Mouse (Mus musculus): Measurements from ENCODE around the gene 4930562C15Rik. TPM values are rescaled to one million over a fixed set of nuclear protein-coding genes. Genes with fewer than 3 reads are reported as not detected.

The 4930562C15Rik gene
- polyA plus RNA-seq, 1 experiment: not detected

DNA sequence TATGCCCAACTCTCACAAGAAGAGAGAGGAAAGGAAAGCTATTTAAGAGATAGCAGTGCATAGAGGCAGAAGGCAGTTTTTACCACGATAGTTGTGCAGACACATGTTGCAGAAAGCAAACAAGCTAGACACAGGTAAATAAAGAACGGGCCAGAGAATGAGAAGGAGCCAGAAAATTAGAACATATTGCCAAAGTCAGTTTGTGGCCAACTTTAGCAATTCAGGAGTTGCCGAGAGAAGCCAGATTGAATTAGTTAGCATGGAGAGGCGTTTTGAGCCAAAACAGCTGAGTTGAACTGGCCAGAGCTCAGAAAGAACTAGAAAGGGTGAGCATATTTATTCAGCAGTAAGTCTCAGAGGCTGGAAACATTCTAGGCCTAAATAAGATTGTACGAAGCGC is 57.0 kb downstream of the 4930562C15Rik start:
- peaks cover 33% of the 10 kb centered on the region for H3K4me1 ChIP-seq (ENCODE audit: control insufficient read depth, insufficient read depth, insufficient read length, low read length)
- H3K27ac ChIP-seq (ENCODE audit: insufficient read depth, low read depth, low read length): no peak overlapping the region
- H3K4me3 ChIP-seq (ENCODE audit: low read depth, low read length): no peak overlapping the region
- H3K27me3 ChIP-seq (ENCODE audit: control insufficient read depth, insufficient read depth, low read length): no peaks in the 10 kb centered on the region
- peaks cover 8% of the 10 kb centered on the region for H3K36me3 ChIP-seq (ENCODE audit: control insufficient read depth, insufficient read depth, low read length)
- WGBS: 86% methylated on average over 6 of the region's 6 CpGs
- TF ChIP-seq CTCF (IDR thresholded peaks at IDR 0.05; ENCODE audit: extremely low read depth, insufficient read length, insufficient replicate concordance, low read depth, low read length) (no peak), POLR2A (IDR thresholded peaks at IDR 0.05; ENCODE audit: low read depth, low read length) (no peak)

DNA sequence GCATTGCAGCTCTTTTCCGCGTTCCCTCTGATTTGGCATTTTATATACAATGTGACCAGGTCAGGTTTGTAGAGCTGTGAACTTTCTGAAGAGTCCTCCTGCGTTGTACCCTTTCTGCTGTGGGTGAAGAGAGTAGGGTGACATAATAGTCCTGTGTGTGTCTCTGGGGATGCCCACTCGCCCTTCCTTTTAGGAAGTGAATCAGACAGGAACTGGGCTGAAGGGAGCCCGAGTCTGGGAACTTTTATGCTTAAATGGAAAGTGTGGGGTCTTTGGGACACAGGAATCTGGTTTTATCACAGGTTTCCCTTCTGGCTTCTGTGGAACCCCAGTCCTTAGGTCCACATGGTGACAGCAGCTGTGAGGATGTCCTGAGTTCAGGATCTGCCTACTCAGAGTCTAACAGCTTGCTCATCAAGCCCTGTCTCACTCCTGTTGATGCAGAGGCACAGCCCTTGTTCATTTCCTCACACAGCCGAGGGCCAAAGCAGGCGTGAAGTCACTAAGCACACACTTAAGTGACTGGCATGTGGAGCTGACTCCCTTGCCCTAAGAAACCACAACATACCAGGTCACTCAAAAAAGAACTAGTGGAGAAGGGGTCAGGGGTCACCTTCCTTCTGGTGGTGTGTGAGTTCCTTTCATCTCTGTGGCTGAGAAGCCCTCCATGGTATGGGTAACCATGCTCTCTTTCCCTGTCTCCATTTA is 59.1 kb downstream of the 4930562C15Rik start:
- H3K27ac ChIP-seq (ENCODE audit: insufficient read depth, low read depth, low read length): no peak overlapping the region
- H3K27me3 ChIP-seq (ENCODE audit: control insufficient read depth, insufficient read depth, low read length): no peaks in the 10 kb centered on the region
- 80% methylated on average over 7 of the region's 7 CpGs for WGBS
- peaks cover 31% of the 10 kb centered on the region for H3K4me1 ChIP-seq (ENCODE audit: control insufficient read depth, insufficient read depth, insufficient read length, low read length)
- H3K4me3 ChIP-seq (ENCODE audit: low read depth, low read length): no peak overlapping the region
- H3K36me3 ChIP-seq (ENCODE audit: control insufficient read depth, insufficient read depth, low read length): peaks cover 11% of the 10 kb centered on the region
- TF ChIP-seq CTCF (IDR thresholded peaks at IDR 0.05; ENCODE audit: extremely low read depth, insufficient read length, insufficient replicate concordance, low read depth, low read length) (no peak), POLR2A (IDR thresholded peaks at IDR 0.05; ENCODE audit: low read depth, low read length) (no peak)

DNA sequence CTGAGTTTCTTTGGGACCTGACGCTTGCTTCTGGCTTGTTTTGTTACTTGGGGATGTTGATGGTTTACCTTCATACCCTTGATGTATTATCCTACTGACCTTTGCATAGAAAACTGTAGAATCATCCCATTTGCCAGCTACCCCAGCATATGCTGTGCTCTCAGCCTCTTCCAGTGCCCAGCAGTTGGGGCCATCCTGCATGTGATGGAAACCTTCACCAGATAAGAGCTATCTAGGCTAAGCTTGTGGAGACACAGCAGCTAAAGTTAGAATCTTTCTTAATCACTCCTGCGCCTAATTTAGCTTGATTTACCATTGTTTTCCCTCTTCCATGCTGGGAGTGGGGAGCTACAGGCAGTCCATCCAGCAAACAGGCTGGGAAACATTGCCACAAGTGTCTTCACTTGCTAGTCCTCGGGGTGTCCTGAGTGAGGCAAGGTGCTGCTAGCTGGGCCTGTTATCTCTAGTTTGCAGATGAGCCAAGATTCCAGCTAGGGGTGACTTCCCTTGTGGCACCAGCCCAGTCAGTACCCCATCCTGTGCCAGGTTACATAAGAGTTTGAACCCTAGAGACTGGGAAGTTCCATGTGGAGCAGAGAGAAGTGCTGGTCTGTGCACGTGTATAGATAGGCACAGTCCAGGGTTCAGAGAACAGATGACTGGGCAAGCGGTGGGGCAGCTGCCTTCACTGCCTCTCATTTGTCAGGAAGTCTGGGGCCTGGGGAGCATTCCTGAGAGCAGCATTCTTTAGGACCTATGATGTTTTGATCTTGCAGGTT is 61.2 kb downstream of the 4930562C15Rik start:
- Histone ChIP-seq H3K4me1 (ENCODE audit: control insufficient read depth, insufficient read depth, insufficient read length, low read length) (peaks cover 29% of the 10 kb centered on the region), H3K27ac (ENCODE audit: insufficient read depth, low read depth, low read length) (peak overlapping the region; percentile 77), H3K36me3 (ENCODE audit: control insufficient read depth, insufficient read depth, low read length) (peaks cover 6% of the 10 kb centered on the region; the same call in 1 of the 2 replicates), H3K27me3 (ENCODE audit: control insufficient read depth, insufficient read depth, low read length) (no peaks in the 10 kb centered on the region), H3K4me3 (ENCODE audit: low read depth, low read length) (no peak overlapping the region)
- 42% methylated on average over 5 of the region's 5 CpGs for WGBS
- no peak for TF ChIP-seq CTCF (IDR thresholded peaks at IDR 0.05; ENCODE audit: extremely low read depth, insufficient read length, insufficient replicate concordance, low read depth, low read length)
- no peak for TF ChIP-seq POLR2A (IDR thresholded peaks at IDR 0.05; ENCODE audit: low read depth, low read length)

DNA sequence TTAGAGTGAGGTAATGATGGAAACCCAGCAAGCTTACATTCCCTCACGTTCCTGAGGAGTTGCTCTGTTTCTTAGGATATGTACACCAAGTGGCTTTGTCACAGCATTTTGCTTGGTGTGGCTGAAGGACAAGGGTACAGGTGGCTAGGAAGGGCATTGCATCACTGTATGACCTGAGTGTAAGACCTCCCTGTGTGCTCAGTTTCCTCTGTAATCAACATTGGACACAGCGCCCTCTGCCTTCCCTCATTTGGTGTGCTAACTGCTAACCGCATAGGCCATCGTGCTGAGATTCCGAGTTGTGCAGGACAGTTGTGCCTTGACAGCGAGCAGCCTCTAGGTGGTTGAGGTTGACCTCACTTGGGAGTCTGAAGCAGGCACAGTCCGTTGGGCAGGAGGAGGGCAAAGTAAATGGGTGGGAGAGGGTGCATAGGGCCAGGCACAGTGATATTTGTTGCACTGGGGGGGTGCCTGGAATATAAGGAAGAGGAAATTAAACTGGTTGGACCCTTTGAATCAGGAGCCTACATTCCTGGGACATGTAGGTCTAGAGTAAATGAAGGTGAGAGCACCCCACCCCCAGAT is 62.0 kb downstream of the 4930562C15Rik start:
- Histone ChIP-seq H3K4me3 (ENCODE audit: low read depth, low read length) (no peak overlapping the region), H3K4me1 (ENCODE audit: control insufficient read depth, insufficient read depth, insufficient read length, low read length) (peaks cover 29% of the 10 kb centered on the region), H3K27me3 (ENCODE audit: control insufficient read depth, insufficient read depth, low read length) (no peaks in the 10 kb centered on the region), H3K36me3 (ENCODE audit: control insufficient read depth, insufficient read depth, low read length) (peaks cover 6% of the 10 kb centered on the region; the same call in 1 of the 2 replicates), H3K27ac (ENCODE audit: insufficient read depth, low read depth, low read length) (peak overlapping the region; percentile 77)
- TF ChIP-seq POLR2A (IDR thresholded peaks at IDR 0.05; ENCODE audit: low read depth, low read length) (no peak), CTCF (IDR thresholded peaks at IDR 0.05; ENCODE audit: extremely low read depth, insufficient read length, insufficient replicate concordance, low read depth, low read length) (no peak; the same call in 1 of the 2 replicates)
- 66% methylated on average over 7 of the region's 7 CpGs for WGBS

DNA sequence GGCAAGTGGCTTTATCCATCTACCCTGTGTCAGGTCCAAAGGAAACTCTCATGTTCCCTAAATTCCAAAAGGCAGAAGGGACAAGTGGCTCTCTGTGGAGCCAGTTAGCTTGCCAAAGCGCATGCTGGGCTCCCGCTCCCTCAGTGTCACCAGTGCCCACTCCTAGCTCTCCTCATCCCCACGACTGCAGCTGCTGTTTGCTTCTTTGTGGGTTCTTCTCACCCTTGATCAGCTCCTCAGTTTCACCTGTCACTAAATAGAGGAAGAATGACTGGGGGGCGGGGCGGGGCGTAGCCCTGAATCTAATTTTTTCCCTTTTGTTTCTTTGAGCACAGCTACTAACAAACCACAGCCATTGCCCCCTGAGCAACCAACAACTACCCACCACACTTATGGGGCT is 63.7 kb downstream of the 4930562C15Rik start:
- 67% methylated on average over 6 of the region's 6 CpGs for WGBS
- H3K27ac ChIP-seq (ENCODE audit: insufficient read depth, low read depth, low read length): no peak overlapping the region
- 0 out of 2 replicates have a peak, but pooled peaks cover 3% of the 10 kb centered on the region for H3K36me3 ChIP-seq (ENCODE audit: control insufficient read depth, insufficient read depth, low read length)
- TF ChIP-seq CTCF (IDR thresholded peaks at IDR 0.05; ENCODE audit: extremely low read depth, insufficient read length, insufficient replicate concordance, low read depth, low read length) (no peak), POLR2A (IDR thresholded peaks at IDR 0.05; ENCODE audit: low read depth, low read length) (no peak)
- no peaks in the 10 kb centered on the region for H3K27me3 ChIP-seq (ENCODE audit: control insufficient read depth, insufficient read depth, low read length)
- peaks cover 33% of the 10 kb centered on the region for H3K4me1 ChIP-seq (ENCODE audit: control insufficient read depth, insufficient read depth, insufficient read length, low read length)
- H3K4me3 ChIP-seq (ENCODE audit: low read depth, low read length): no peak overlapping the region

DNA sequence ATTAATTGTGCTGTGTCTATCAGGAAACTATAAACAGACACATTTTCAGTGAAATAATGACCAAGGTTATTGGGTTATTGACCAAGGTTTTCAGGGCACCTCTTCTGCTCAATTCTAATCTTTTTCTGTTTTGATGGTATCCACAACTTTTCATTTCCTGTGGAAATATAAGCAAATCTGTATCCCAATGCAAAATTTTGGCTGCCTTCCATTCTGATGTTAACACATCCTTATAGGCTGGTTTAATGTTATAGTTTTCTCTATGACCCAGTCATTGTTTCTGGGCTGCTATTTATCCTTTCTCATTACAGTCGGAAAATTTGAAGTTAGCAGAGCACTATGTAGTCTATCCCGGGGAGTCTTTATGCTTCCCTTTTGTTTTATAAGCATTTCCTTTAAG is 64.5 kb downstream of the 4930562C15Rik start:
- Histone ChIP-seq H3K4me3 (ENCODE audit: low read depth, low read length) (no peak overlapping the region), H3K27me3 (ENCODE audit: control insufficient read depth, insufficient read depth, low read length) (no peaks in the 10 kb centered on the region), H3K4me1 (ENCODE audit: control insufficient read depth, insufficient read depth, insufficient read length, low read length) (peaks cover 37% of the 10 kb centered on the region), H3K36me3 (ENCODE audit: control insufficient read depth, insufficient read depth, low read length) (0 out of 2 replicates have a peak, but pooled peaks cover 3% of the 10 kb centered on the region), H3K27ac (ENCODE audit: insufficient read depth, low read depth, low read length) (no peak overlapping the region)
- TF ChIP-seq CTCF (IDR thresholded peaks at IDR 0.05; ENCODE audit: extremely low read depth, insufficient read length, insufficient replicate concordance, low read depth, low read length) (no peak), POLR2A (IDR thresholded peaks at IDR 0.05; ENCODE audit: low read depth, low read length) (no peak)
- 85% methylated on average over 2 of the region's 2 CpGs for WGBS

DNA sequence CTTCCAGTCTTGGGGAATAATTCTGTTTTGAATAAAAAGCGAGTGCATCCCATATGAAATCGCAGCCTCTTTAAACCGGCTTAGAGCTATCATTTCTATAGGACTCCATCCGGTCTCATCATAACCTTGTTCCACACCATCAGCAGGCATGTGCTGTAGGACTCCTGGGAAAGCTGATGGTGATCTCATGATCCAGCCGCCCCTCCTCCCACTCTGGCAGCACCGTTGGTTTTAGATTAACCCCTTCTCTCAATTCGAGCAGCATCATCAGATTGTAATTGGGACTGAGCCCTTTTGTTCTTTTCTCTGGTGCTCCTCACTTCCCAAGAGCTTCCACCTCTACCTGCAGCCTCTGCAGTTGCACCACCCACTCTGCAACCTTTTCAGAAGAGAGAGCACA is 66.0 kb downstream of the 4930562C15Rik start:
- Histone ChIP-seq H3K4me3 (ENCODE audit: low read depth, low read length) (no peak overlapping the region), H3K27ac (ENCODE audit: insufficient read depth, low read depth, low read length) (no peak overlapping the region), H3K36me3 (ENCODE audit: control insufficient read depth, insufficient read depth, low read length) (0 out of 2 replicates have a peak, but pooled peaks cover 3% of the 10 kb centered on the region), H3K27me3 (ENCODE audit: control insufficient read depth, insufficient read depth, low read length) (no peaks in the 10 kb centered on the region), H3K4me1 (ENCODE audit: control insufficient read depth, insufficient read depth, insufficient read length, low read length) (peaks cover 32% of the 10 kb centered on the region)
- 79% methylated on average over 7 of the region's 7 CpGs for WGBS
- no peak for TF ChIP-seq POLR2A (IDR thresholded peaks at IDR 0.05; ENCODE audit: low read depth, low read length)
- no peak for TF ChIP-seq CTCF (IDR thresholded peaks at IDR 0.05; ENCODE audit: extremely low read depth, insufficient read length, insufficient replicate concordance, low read depth, low read length)

All from small intestine, adult 2 months (tissue).